Mouse (Mus musculus) intestine, embryonic 14.5 days (tissue): Measurements from ENCODE around the gene Tsga13. TPM values are rescaled to one million over a fixed set of nuclear protein-coding genes. Genes with fewer than 3 reads are reported as not detected.

Source experiments
- ATAC-seq: fragments of 200-750 bp; cut with Nextera tagmentation; replicated peaks from 2 replicates; pipeline ENCODE4 v1.8.0; 2017; ENCODE audit warnings: low read depth, moderate number of reproducible peaks, moderate TSS enrichment, moderate library complexity; ENCODE audit not compliant: low FRiP score, low TSS enrichment
- DNase-seq: peaks from one replicate; pipeline ENCODE4 v3.0.0-alpha.2; 2018; ENCODE audit warnings: low spot score
- H3K27ac ChIP-seq: fragments of 300-500 bp; sonication (generic); 2 replicates; pipeline ENCODE4 v1.5.1; 2014; ENCODE audit warnings: low read depth, mild to moderate bottlenecking, control low read depth
- H3K27me3 ChIP-seq: fragments of 300-500 bp; sonication (generic); replicated peaks from 2 replicates; pipeline ENCODE4 v1.6.1; 2014; ENCODE audit warnings: low read length, control low read depth; ENCODE audit not compliant: control insufficient read depth, insufficient read depth
- H3K36me3 ChIP-seq: fragments of 300-500 bp; sonication (generic); 2 replicates; pipeline ENCODE4 v1.6.1; 2014; ENCODE audit warnings: low read length, control low read depth; ENCODE audit not compliant: control insufficient read depth, insufficient read depth
- H3K4me1 ChIP-seq: fragments of 300-500 bp; sonication (generic); replicated peaks from 2 replicates; pipeline ENCODE4 v1.6.1; 2014; ENCODE audit warnings: low read length, control low read depth, mixed read lengths; ENCODE audit not compliant: control insufficient read depth, insufficient read depth
- H3K4me2 ChIP-seq: fragments of 300-500 bp; sonication (generic); 2 replicates; pipeline ENCODE4 v1.6.1; 2014; ENCODE audit warnings: low read length
- H3K4me3 ChIP-seq: fragments of 300-500 bp; sonication (generic); 2 replicates; pipeline ENCODE4 v1.5.1; 2014; ENCODE audit warnings: low read depth, low read length, control low read depth, mixed read lengths
- H3K9ac ChIP-seq: fragments of 300-500 bp; sonication (generic); 2 replicates; pipeline ENCODE4 v1.6.1; 2014; ENCODE audit warnings: mild to moderate bottlenecking, low read length
- H3K9me3 ChIP-seq: fragments of 300-500 bp; sonication (generic); 2 replicates; pipeline ENCODE4 v1.6.1; 2016; ENCODE audit warnings: low read length, control low read depth; ENCODE audit not compliant: control insufficient read depth
- WGBS: fragments of 180-500 bp; shearing (Covaris S2); extraction: QIAGEN DNeasy Blood & Tissue Kit; methylation state at CpG from one replicate; pipeline ENCODE4 v1.1.7; 2014; 5-methylcytosine and 5-hydroxymethylcytosine counted together
- polyA plus RNA-seq: library from polyadenylated mRNA; unstranded; fragments of >200 nt; fragmentation: Nextera tagmentation; extraction: Ambion mirVana; gene quantifications from 2 replicates; pipeline ENCODE4 v1.2.1, GENCODE M21; 2014

The Tsga13 gene
- 0.24 and 0.62 TPM in 2 replicates for polyA plus RNA-seq

DNA sequence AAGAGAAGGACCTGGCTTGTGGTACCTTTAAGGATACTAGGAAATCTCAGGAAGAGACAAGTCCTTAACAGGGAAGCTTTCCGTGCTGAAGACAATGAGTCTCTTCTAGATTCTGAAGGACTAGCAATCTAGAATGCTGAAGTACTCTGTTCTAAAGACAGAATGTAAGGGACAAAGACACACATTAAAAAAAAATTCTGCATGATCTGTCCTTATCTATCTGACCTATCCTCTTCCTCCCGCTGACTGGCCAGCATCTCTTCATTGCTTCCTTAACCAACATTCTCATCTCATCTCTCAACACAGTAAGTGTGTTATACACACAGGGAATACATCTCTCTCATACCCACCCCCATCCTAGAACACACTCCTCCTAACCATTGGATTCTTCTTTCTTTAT lies at the start of gene Tsga13:
Gene Tsga13, minus strand, starts transcription at position 101 of the 400 bp plus-strand sequence.
- Histone ChIP-seq H3K27me3 (no peaks in the 10 kb centered on the region), H3K4me1 (no peaks in the 10 kb centered on the region), H3K27ac (no peak within 1 kb of the TSS), H3K4me2 (no peak within 1 kb of the TSS), H3K9me3 (no peaks in the 10 kb centered on the region), H3K36me3 (no peaks in the 10 kb centered on the region), H3K9ac (no peak within 1 kb of the TSS), H3K4me3 (no peak within 1 kb of the TSS)
- ATAC-seq (no peak), DNase-seq (no peak)
- 88% methylated on average over 2 of the region's 2 CpGs for WGBS

DNA sequence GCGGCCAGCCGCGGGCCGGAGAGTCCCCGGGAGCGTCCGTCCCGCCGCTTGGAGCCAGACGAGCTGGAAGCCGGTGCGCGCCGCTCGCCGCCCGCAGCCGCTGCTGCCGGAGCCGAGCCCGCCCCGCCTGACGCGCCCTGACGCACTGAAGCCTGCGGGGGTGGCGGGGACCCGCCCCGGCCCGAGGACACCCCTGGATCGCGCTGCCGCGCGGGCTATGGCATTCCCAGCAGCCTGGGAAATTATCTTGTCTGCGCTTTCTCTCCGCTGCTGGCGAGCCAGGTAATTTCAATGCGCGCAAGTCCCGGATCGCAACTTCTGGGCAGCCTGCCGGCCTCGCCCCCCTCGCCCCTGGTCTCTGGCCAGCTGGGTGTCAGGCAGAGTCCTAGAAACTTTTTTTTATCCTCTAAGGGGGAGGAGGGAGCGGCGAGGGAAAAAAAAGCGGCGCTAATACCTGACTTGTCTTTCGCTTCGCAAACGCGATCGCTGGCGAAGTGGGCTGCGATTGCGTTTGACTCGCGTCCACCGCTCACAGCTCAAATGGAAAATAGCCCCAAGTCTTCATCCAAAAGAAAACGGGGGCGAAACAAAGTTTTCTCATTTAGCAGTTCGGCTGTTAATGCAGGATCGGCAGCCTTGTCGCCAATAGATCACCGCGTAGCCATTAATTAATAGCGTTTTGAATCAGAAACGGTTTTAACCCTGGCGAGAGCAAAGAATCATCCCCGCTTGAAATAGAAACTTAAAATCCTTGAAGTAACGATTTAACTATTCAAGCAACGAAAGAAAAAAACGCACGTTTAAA lies 43.6 kb upstream of the Tsga13 start, which contains the start of gene Klf14:
Gene Klf14, minus strand, starts transcription at position 343 of the 805 bp plus-strand sequence.
- Histone ChIP-seq H3K4me2 (peak within 1 kb of the TSS; percentile 79), H3K9me3 (peaks cover 29% of the 10 kb centered on the region), H3K4me3 (peak within 1 kb of the TSS; percentile 45), H3K9ac (no peak within 1 kb of the TSS), H3K27ac (0 out of 2 replicates have a peak within 1 kb of the TSS, but pooled peaks have one; percentile 25), H3K27me3 (peaks cover 62% of the 10 kb centered on the region), H3K4me1 (no peaks in the 10 kb centered on the region), H3K36me3 (no peaks in the 10 kb centered on the region)
- ATAC-seq = no peak
- peak; percentile 86 for DNase-seq
- 2% methylated on average over 75 of the region's 75 CpGs for WGBS

DNA sequence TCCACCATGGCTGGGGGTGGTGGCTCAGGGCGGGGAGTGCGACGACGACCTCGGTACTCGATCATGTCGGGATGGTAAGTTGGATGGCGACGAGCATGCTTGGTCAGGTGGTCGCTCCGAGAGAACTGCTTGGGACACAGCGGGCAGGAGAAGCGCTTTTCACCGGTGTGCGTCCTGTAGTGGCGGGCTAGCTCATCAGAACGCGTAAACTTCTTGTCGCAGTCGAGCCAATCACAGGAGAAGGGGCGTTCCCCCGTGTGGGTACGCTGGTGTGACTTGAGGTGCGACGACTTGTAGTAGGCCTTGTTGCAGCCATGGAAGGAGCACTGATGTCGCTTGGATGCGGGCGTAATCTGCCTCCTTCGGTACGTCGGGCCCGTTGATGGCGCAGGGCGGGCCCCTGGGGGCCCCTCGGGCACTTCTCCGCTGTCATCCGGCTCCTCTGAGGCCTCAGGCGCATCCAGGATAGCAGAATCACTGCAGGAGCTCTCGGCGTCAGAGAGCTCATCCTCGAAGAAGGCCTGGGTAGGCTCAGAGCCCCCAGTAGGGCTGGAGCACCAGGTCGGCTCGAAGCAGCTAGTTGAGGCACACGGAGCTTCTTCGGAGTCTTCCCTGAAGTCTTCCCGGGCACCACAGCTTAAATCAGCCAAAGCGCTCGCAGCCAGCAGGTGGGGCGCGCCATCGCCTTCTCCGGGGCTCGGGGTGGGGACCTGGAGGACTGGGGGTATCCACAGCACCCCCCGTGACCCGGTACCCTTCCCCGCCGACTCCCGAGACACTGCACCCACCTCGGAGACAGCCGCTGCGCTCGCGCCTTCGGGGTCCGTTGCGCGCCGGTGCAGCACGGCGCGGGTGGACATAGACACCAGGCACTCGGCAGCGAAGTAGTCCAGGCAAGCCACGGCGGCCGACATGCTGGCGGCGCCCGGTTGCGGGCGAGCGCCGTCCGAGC lies 42.7 kb upstream of the Tsga13 start:
- WGBS = 5% methylated on average over 82 of the region's 84 CpGs
- peak overlapping the region; percentile 45 for H3K4me3 ChIP-seq
- no peak overlapping the region for H3K9ac ChIP-seq
- H3K27ac ChIP-seq = 0 out of 2 replicates have a peak overlapping the region, but pooled peaks have one; percentile 25
- no peak for ATAC-seq
- H3K9me3 ChIP-seq = peaks cover 29% of the 10 kb centered on the region
- H3K36me3 ChIP-seq = no peaks in the 10 kb centered on the region
- peak overlapping the region; percentile 79 for H3K4me2 ChIP-seq
- peaks cover 56% of the 10 kb centered on the region for H3K27me3 ChIP-seq
- H3K4me1 ChIP-seq = no peaks in the 10 kb centered on the region
- peak; percentile 65 for DNase-seq

DNA sequence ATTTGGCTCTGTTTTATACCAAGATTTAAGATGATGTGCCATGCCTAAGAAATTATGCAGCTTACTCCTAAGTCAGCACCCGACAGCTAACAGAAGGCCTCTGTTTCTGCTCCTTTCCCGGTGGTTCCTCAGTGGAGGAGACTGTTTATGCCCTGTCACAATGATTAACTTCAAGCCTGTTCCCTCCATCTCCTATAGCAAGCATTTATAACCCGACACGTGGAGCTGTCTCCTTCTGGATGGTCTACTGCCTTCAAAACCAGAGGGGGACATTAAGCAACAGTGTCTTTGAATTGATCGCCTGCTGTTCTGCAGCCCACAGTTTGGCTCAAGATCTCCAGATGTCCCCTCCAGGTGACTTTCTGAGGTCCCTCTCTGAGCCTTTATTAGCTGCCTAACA lies 23.9 kb upstream of the Tsga13 start:
- H3K4me3 ChIP-seq = no peak overlapping the region
- H3K9ac ChIP-seq = no peak overlapping the region
- no peaks in the 10 kb centered on the region for H3K27me3 ChIP-seq
- WGBS = 29% methylated on average over 5 of the region's 5 CpGs
- no peak overlapping the region for H3K4me2 ChIP-seq
- H3K36me3 ChIP-seq = no peaks in the 10 kb centered on the region
- H3K27ac ChIP-seq = no peak overlapping the region
- ATAC-seq (no peak), DNase-seq (no peak)
- H3K9me3 ChIP-seq = no peaks in the 10 kb centered on the region
- no peaks in the 10 kb centered on the region for H3K4me1 ChIP-seq

DNA sequence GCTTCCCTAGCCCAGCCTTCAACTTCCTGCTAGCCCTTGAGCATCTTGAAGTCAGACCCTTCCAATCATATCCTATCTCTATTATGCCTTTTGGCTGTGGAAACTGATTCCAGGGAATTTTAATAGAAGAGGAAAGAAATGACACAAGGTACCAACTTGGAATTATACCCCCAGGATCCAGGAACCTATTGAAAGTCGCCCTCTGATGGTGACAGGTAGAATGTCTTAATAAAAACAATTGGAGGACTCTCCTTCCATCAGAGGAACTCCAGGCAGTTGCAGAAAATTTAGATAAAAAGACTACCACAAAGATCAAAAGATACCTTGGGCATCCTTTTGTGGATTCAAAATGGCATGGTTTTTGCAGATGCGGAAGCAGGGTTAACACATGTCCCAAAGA lies 7.4 kb upstream of the Tsga13 start:
- no peak for ATAC-seq
- H3K4me1 ChIP-seq = no peaks in the 10 kb centered on the region
- no peaks in the 10 kb centered on the region for H3K27me3 ChIP-seq
- H3K27ac ChIP-seq = no peak overlapping the region
- H3K36me3 ChIP-seq = no peaks in the 10 kb centered on the region
- H3K9me3 ChIP-seq = no peaks in the 10 kb centered on the region
- no peak overlapping the region for H3K4me3 ChIP-seq
- DNase-seq = no peak
- H3K4me2 ChIP-seq = no peak overlapping the region
- H3K9ac ChIP-seq = no peak overlapping the region
- 47% methylated on average over 2 of the region's 2 CpGs for WGBS

DNA sequence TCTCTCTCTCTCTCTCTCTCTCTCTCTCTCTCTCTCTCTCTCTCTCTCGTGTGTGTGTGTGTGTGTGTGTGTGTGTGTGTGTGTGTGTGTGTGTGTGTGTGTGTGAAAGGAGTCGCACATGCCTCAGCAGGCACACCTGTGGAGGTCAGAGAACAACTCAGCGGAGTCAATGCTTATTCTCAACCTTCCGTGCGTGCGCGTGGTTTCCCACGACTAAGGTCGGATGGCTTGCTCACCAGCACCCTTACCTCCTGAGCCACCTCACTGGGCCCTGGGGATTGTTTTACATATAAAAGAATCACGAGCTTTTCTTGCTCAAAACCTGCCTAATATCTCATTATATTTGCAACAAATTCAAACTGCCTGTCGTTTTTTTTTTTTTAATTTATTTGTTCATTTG lies 6.5 kb upstream of the Tsga13 start:
- Histone ChIP-seq H3K36me3 (no peaks in the 10 kb centered on the region), H3K4me3 (no peak overlapping the region), H3K9me3 (no peaks in the 10 kb centered on the region), H3K4me1 (no peaks in the 10 kb centered on the region), H3K27ac (no peak overlapping the region), H3K4me2 (no peak overlapping the region), H3K9ac (no peak overlapping the region), H3K27me3 (no peaks in the 10 kb centered on the region)
- no peak for DNase-seq
- no peak for ATAC-seq
- WGBS = 79% methylated on average over 10 of the region's 11 CpGs

DNA sequence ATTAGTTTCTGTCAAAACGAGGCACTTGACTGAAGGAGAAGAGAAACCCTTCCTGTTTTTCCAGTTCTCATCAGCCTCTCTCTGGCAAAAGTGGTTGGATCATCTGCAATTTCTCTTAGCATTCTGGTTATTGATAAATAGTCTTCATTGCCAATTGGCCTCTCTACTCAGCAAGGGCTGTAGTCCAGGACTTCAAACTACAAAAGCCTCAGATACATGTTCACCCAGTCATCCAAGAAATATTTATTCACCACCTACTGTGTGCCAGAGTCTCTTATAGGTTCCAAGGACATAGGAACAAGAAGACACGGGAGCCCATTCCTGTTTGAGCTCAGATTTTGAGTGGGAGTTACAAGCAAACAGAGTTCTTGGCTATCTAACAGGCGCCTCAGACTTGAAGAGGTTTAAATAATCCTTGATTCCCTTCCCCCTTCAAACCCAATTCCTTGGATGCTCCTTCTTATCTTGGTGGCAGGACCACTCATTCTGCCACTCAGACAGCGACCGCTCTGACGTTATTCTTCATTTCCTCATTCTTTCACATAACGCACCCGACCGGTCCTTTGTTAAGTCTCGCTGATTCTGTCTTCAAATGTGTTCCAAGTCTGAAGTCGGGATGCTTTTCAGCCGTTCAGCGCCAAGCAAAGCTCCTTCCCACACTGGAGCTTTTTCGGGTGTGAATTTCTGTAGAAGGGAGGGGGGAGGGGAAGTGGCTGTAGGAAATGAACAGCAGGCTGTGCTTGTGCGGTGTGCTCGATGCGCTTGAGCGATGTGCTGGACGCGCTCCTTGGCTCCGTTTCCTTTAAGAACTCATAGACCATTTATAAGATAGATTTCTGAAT lies 5.7 kb upstream of the Tsga13 start:
- no peaks in the 10 kb centered on the region for H3K9me3 ChIP-seq
- no peaks in the 10 kb centered on the region for H3K27me3 ChIP-seq
- ATAC-seq (no peak), DNase-seq (peak; percentile 56)
- no peak overlapping the region for H3K27ac ChIP-seq
- H3K4me2 ChIP-seq = peak overlapping the region; percentile 32; the same call in 1 of the 2 replicates
- H3K9ac ChIP-seq = no peak overlapping the region
- WGBS = 52% methylated on average over 21 of the region's 21 CpGs
- no peak overlapping the region for H3K4me3 ChIP-seq
- H3K36me3 ChIP-seq = no peaks in the 10 kb centered on the region
- no peaks in the 10 kb centered on the region for H3K4me1 ChIP-seq

DNA sequence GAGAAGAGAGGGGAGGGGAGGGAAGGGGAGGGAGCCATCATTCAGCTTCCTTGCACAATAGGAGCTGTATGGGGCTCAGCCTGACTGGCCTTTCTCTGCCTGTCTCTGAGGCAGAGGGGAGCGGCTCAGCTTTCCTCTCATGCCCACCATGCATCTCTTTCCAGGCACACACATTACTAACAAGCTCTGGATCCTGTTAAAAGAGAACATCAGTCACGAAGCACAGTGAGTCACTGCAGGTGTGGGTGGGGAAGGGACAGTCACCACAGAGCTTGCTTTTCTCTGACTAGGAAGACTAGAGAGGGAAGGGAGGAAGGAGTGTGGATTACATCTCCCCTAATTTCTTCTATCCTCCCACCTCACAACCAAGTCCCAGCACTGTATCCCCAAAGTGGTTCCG lies 7.4 kb downstream of the Tsga13 start:
- Histone ChIP-seq H3K27ac (no peak overlapping the region), H3K27me3 (no peaks in the 10 kb centered on the region), H3K4me1 (no peaks in the 10 kb centered on the region), H3K4me2 (no peak overlapping the region), H3K36me3 (no peaks in the 10 kb centered on the region), H3K4me3 (no peak overlapping the region), H3K9me3 (no peaks in the 10 kb centered on the region), H3K9ac (no peak overlapping the region)
- 53% methylated on average over 3 of the region's 3 CpGs for WGBS
- ATAC-seq = no peak
- no peak for DNase-seq
